Mouse (Mus musculus): ENCODE measurements around the gene Mpc2.

The Mpc2 gene

GRCm38 (mm10) chr1:165460360-165460800, at the start of gene Mpc2, which contains the start of gene Dcaf6:
TSS of gene Mpc2 (plus strand) at chr1:165460637.
TSS of gene Dcaf6 (minus strand) at chr1:165460475.
- DNase-seq (ENCODE audit: low read depth, low spot score) = peak; percentile 98

- DNase-seq (ENCODE audit: low read depth, low spot score) = no peak
Measured at GRCm38 (mm10) chr1:165421357-165421915, 39.0 kb upstream of the Mpc2 start.

GRCm38 (mm10) chr1:165426254-165426653, 34.2 kb upstream of the Mpc2 start:
- no peak for DNase-seq (ENCODE audit: low read depth, low spot score)

GRCm38 (mm10) chr1:165432883-165433282, 27.6 kb upstream of the Mpc2 start:
- DNase-seq (ENCODE audit: low read depth, low spot score) = no peak

- no peak for DNase-seq (ENCODE audit: low read depth, low spot score)
Measured at GRCm38 (mm10) chr1:165438289-165439021, 22.0 kb upstream of the Mpc2 start.

- no peak for DNase-seq (ENCODE audit: low read depth, low spot score)
Measured at GRCm38 (mm10) chr1:165440788-165441187, 19.6 kb upstream of the Mpc2 start.

GRCm38 (mm10) chr1:165441201-165441600, 19.2 kb upstream of the Mpc2 start:
- DNase-seq (ENCODE audit: low read depth, low spot score) = no peak

- DNase-seq (ENCODE audit: low read depth, low spot score) = no peak
Measured at GRCm38 (mm10) chr1:165441719-165442118, 18.7 kb upstream of the Mpc2 start.

- no peak for DNase-seq (ENCODE audit: low read depth, low spot score)
Measured at GRCm38 (mm10) chr1:165459041-165459502, 1.4 kb upstream of the Mpc2 start.

GRCm38 (mm10) chr1:165459503-165460181, 795 bp upstream of the Mpc2 start:
- DNase-seq (ENCODE audit: low read depth, low spot score) = peak; percentile 66

GRCm38 (mm10) chr1:165460801-165461377, 452 bp downstream of the Mpc2 start:
- DNase-seq (ENCODE audit: low read depth, low spot score) = peak; percentile 100

- DNase-seq (ENCODE audit: low read depth, low spot score) = no peak
Measured at GRCm38 (mm10) chr1:165461681-165462080, 1.2 kb downstream of the Mpc2 start.

GRCm38 (mm10) chr1:165462861-165463260, 2.4 kb downstream of the Mpc2 start:
- DNase-seq (ENCODE audit: low read depth, low spot score) = no peak

- DNase-seq (ENCODE audit: low read depth, low spot score) = no peak
Measured at GRCm38 (mm10) chr1:165464574-165464973, 4.1 kb downstream of the Mpc2 start.

GRCm38 (mm10) chr1:165468971-165469370, 8.5 kb downstream of the Mpc2 start:
- no peak for DNase-seq (ENCODE audit: low read depth, low spot score)

- no peak for DNase-seq (ENCODE audit: low read depth, low spot score)
Measured at GRCm38 (mm10) chr1:165469717-165470116, 9.3 kb downstream of the Mpc2 start.

GRCm38 (mm10) chr1:165471490-165471889, 11.1 kb downstream of the Mpc2 start:
- no peak for DNase-seq (ENCODE audit: low read depth, low spot score)

GRCm38 (mm10) chr1:165484688-165485233, 24.3 kb downstream of the Mpc2 start, which contains the start of gene Adcy10:
TSS of gene Adcy10 (plus strand) at chr1:165485183.
- DNase-seq (ENCODE audit: low read depth, low spot score) = no peak

- no peak for DNase-seq (ENCODE audit: low read depth, low spot score)
Measured at GRCm38 (mm10) chr1:165486108-165486507, 25.7 kb downstream of the Mpc2 start.

- no peak for DNase-seq (ENCODE audit: low read depth, low spot score)
Measured at GRCm38 (mm10) chr1:165489197-165489596, 28.8 kb downstream of the Mpc2 start.

GRCm38 (mm10) chr1:165498856-165499255, 38.4 kb downstream of the Mpc2 start:
- no peak for DNase-seq (ENCODE audit: low read depth, low spot score)

Measured in ZHBTc4 (cell line).